Mouse (Mus musculus): Measurements from ENCODE around the gene Gm20671. TPM values are rescaled to one million over a fixed set of nuclear protein-coding genes. Genes with fewer than 3 reads are reported as not detected.

The Gm20671 gene
- not detected for polyA plus RNA-seq (2012; fragmentation: generic; extraction: Trizol)

DNA sequence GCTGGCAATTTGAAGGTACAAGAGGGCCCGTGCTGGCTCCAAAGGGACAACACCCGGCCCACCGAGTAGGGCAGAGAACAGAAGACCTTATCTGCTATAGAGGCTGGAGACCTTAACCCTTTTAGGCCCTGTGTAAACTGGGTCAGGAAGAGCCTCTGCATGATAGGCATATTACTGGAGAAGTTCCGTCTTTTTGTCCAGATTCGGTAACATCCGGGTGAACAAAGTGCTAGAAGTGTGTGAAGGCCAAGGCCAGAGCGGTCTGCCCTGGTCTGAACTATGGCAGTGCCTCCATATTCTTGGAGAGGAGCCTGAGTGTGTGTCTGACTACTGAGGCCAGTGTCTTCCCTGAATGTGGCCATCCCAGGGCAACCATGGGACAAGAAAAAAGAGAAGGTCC, at the start of gene Gm20671:
Gene Gm20671, minus strand, starts transcription at position 101 of the 400 bp plus-strand sequence.

DNA sequence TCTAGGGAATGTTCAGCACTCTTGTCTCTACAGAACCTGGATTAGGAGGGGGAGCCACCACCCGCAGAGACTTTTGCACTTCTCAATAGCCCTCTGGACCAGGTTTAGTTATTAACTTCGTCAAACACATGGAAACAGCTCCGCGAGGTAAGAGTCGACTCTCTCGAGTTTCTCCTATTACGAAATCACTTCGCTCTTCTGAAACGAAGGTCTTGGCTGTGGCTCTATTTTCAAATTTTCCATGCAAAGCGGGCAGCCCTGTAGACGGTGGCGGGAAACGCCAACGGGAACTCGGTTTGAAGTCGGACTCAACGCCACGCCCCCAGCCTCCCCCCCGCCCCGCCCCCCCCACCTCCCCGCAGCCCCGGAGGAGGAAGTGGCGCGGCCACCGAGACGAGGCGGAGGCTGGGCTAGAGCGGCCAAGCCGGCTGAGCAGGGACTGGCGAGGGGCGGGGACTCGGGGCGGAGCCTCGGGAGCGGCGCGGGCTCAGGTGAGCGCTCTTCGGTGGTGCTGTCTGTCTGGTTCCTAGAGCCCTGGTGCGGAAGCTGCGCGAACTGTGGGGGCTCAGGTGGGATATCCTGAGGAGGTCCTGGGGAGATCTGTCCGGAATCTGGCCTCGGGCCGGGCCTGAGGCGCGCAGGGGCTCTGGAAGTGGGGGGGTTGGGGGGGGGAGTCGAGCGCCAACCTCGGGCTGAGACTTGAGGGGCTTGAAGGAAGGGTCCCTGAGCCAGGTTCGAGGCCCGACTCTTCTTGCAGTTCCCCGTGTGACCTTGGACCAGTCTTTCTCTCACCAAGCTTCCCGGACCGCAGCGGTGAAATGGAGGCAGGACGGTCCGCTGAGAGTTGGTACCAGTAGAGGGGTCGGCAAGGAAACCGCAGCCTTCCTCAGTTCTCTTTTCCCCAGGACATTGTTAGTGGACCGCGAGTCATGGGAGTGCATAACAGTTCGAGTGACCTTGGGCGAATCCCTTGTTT, 36.6 kb upstream of the Gm20671 start, which contains the start of gene Depdc5:
Gene Depdc5, plus strand, starts transcription at position 449 of the 976 bp plus-strand sequence.

DNA sequence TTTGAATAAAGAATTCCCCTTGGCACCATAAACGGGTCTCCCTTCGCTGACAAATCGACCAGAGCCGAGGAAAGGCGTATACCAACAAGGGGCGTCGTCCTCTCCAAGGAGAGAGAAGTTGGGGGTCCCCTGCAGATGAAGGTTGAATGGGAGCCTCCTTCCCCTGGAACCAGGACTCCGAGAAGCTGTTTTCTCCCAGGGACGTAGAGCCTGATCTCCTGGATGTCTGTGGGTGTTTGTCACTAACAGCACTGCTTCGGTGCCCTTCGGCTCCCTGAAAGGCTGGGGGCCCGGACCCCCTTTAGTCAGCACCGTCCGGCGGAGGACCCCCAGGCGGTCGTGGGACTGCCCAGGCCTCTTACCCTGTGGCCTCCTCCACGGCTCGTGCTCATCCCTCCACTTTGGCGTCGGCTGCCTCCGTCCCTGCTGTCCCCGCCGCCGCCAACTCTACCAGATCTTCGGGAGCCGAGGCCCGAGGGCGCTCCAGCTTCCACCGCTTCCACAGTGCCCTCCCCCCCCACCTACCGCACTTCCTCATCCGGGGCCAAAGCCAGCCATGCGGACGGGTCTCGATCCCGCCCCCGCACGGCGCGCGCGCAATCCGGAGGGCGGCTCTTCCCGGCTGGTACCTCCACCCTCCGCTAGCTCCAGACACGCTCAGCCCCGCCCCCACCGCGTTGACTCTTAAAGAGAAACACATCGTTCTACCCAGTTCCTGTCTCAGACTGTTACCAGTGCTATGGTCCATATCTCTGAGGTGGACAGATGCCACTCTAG, 27.0 kb upstream of the Gm20671 start, which contains the start of gene Prr14l:
Gene Prr14l, minus strand, starts transcription at position 526 of the 777 bp plus-strand sequence.

DNA sequence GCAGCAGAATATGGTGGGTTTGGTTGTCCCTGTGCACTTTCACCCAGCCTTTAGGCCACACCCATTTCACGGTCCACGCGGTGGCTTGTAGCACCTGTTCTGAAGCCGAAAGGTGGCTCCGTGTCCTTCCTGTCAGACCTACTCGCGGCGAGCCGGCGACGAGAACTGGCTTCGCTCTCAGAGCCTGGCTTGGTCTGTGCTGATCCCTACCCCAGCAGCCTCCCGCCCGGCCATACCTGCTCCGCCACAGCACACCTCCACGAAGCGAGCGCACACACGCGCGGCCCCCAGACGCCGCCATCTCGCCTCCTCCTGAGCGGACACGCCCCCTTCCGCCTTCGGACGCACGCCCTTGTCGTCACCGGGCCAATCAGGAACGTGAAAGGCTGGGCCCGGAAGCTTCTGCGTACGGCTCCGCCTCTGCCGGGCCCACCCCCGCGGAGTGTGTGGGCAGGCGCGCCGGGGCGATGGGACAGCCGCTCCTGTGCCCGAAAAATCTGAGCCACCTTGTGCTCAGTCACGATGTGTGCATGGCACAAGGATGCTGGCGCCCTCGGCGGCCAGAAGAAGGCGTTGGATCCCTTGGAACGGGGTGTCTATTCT, 41.5 kb downstream of the Gm20671 start, which contains the start of gene Pisd:
Gene Pisd, minus strand, starts transcription at position 334 of the 603 bp plus-strand sequence.

Other genes starting within 250 kb of the Gm20671 start
- gene Yes1, start 215.9 kb downstream of the Gm20671 start, polyA plus RNA-seq (2012; fragmentation: generic; extraction: Trizol), result 1 to 10 TPM in 1 of 2 experiments, under 1 TPM in 1; 0.12 to 1.4 TPM
- 10 to 100 TPM; 20.7 to 43.2 TPM for gene Pisd, start 41.5 kb downstream of the Gm20671 start, polyA plus RNA-seq (2012; fragmentation: generic; extraction: Trizol)
- gene Prr14l, start 27.1 kb upstream of the Gm20671 start, polyA plus RNA-seq (2012; fragmentation: generic; extraction: Trizol), result 1 to 10 TPM in 1 of 2 experiments, under 1 TPM in 1; 0.15 to 4.8 TPM
- 1 to 10 TPM; 1.9 to 7.6 TPM for gene Depdc5, start 36.6 kb upstream of the Gm20671 start, polyA plus RNA-seq (2012; fragmentation: generic; extraction: Trizol)
- gene Ywhah, start 191.7 kb upstream of the Gm20671 start, polyA plus RNA-seq (2012; fragmentation: generic; extraction: Trizol), result 100 to 1,000 TPM in 1 of 2 experiments, 10 to 100 TPM in 1; 65.8 to 113 TPM

Data from C3H10T1/2 (cell line).